Mouse (Mus musculus) urinary bladder, postnatal 14 days (tissue): Measurements from ENCODE around the gene Rbm4b.
"Not testable (repeated sequence)": the region's sequence is repeated elsewhere in the genome, so short reads cannot be mapped to it uniquely, and the experiment has no call there.

Source experiments
- DNase-seq: peaks from one replicate; pipeline ENCODE4 v3.0.0; 2021; ENCODE audit warnings: low spot score

Gene Rbm4b

GRCm38 (mm10) chr19:4745057-4745456, 11.2 kb upstream of the Rbm4b start:
- peak; percentile 45 for DNase-seq

GRCm38 (mm10) chr19:4745681-4746080, 10.6 kb upstream of the Rbm4b start:
- DNase-seq, result no peak

DNA sequence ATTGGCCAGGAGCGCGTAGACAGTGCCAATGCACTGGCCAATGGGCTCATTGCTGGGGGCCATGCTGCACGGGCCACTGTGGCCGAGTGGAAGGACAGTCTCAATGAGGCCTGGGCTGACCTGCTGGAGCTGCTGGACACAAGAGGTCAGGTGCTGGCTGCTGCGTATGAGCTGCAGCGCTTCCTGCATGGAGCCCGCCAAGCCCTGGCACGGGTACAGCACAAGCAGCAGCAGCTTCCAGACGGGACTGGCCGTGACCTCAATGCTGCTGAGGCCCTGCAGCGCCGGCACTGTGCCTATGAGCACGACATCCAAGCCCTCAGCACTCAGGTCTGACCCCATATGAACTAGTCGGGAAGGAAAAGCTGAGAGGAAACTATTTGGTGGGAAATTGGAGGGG, 9.7 kb upstream of the Rbm4b start:
- DNase-seq, result no peak

- no peak for DNase-seq
Measured at GRCm38 (mm10) chr19:4747631-4748312, 8.5 kb upstream of the Rbm4b start.

DNA sequence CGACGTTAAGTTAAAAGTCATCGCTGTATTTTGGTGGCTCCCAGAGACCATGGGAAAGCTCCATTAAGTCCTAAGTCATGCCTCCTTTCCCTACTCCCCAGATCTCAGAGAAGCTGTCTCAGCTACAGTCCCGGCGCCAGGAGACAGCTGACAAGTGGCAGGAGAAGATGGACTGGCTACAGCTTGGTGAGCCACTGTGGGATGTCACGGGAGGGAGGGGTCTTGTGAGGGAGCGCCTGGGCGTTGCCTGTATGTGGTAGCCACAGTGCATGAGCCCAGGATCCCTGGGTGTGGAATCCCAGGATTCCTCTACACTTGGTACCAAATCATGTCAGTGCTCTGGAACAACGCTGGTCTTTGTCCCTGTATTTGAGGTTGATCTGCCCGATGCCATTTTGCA, 7.8 kb upstream of the Rbm4b start:
- DNase-seq, result no peak

DNA sequence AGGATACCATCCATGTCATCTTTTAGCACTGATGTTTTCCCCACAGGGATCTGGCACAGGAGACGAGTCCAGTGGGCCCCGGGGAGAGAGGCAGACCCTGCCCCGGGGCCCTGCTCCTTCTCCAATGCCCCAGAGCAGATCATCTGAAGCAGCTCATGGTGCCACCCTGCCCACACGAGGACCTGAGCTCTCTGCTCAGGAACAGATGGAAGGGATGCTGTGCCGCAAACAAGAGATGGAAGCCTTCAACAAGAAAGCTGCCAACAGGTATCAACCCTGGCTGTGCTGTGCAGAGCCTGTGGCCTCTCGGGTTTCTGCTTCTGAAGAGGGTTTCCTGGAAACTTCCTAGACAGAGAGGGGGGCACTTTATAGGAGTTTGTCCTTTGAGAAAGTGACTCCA, 6.3 kb upstream of the Rbm4b start:
- DNase-seq, result no peak

- peak; percentile 91 for DNase-seq
Measured at GRCm38 (mm10) chr19:4755565-4756192, 618 bp upstream of the Rbm4b start.

GRCm38 (mm10) chr19:4756921-4757320, 624 bp downstream of the Rbm4b start:
- no peak for DNase-seq

DNA sequence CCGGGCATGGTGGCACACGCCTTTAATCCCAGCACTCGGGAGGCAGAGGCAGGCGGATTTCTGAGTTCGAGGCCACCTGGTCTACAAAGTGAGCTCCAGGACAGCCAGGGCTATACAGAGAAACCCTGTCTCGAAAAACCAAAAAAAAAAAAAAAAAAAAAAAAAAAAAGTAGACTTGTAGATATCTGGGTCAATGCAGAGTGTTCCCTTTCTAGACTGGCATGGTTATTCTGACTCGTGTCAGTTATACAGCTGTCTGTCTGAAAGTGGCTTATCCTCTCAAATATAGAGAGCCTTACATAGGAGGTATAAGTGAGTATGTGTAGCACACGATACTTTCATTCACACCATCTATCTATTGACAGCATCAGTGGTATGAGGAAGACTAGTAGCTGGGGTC, 4.2 kb downstream of the Rbm4b start:
- not testable (repeated sequence) for DNase-seq

GRCm38 (mm10) chr19:4762876-4763275, 6.6 kb downstream of the Rbm4b start:
- no peak for DNase-seq

- no peak for DNase-seq
Measured at GRCm38 (mm10) chr19:4767507-4768148, 11.3 kb downstream of the Rbm4b start.

DNA sequence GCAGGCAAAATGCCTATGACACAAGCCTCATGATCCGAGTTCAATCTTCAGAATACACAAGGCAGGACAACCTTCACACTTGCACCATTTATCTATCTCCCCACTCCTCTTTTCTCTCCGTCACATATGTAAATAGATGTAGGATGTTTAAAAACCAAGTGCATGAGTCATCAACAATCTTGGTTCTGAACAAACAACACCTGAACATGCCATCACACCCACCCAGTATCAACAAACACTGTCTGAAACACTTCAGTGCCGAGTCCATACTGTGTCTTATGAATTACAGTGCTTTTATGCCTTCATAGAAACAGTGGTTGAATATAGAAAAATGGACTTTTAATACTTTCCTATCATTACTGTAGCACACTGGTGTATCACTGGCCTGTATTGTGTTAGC, 16.5 kb downstream of the Rbm4b start:
- no peak for DNase-seq

DNA sequence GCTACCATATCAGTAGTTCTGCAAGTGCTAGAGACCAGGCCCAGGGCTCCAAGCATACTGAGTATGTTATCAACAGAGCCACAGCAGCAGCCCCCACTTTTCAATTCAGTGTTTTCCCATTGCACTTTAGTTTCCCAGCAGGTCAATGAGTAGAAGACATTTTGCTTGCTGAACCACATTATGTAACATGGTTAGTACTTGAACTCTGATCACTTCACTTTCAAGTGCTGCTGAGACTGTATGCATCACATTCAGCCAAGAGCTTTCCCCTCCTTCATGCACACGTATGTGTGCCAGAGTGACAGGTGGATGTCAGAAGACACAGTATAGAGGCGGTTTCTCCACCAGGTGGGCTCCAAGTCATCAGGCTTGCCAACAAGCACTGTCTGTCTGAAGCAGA, 26.6 kb downstream of the Rbm4b start:
- no peak for DNase-seq

GRCm38 (mm10) chr19:4785206-4785605, 28.9 kb downstream of the Rbm4b start:
- no peak for DNase-seq

DNA sequence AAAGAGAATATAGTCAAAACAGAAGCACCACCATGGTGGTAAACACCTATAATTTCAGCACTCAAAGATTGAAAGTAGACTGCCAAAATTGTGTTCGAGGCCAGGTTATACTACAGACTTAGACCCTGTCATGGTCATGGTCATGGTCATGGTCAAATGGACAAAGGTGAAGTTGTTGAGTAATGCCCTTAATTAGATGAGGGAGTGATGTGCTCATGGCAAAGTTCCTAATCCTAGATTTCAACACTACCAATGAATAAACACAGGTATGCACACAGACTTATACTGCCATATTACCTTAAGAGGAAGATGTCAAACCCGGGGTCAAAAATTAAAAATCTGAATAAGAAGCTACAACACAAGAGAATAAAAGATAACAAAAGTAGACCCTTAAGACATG, 30.0 kb downstream of the Rbm4b start:
- DNase-seq, result no peak

GRCm38 (mm10) chr19:4793281-4793830, 37.1 kb downstream of the Rbm4b start:
- DNase-seq, result peak; percentile 15

DNA sequence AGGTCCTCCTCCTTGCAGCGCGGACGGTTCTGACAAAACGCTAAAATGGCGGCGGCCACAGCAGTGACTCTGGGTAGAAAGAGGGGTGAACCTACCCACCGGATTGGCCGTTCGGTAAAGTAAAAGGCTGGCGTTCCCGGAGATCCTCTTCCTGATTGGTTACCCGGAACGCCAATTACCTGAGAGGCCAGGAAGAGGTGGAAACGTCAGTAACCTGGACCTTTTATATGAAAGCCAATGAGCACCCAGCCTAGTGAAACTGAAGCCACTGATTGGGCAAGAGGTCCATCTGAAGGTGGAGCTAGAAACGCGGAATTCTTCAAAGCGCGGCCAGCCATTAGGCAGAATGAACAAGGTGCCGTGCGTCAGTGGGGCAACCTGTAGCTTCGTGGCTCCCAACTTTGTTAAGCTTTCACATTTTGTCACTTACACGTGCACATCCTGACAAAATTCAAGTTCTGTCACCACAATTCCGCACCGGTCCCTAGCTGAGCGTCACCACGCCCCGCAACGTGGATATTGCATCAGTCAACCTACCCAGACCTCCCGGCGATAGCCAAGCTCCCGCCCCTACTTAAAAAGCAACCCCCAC, 37.6 kb downstream of the Rbm4b start, which contains the start of gene Rbm4:
Rbm4 (minus strand) TSS at position 71 of the 592 bp plus-strand sequence.
- DNase-seq, result peak; percentile 99

GRCm38 (mm10) chr19:4795929-4796328, 39.6 kb downstream of the Rbm4b start:
- no peak for DNase-seq

- no peak for DNase-seq
Measured at GRCm38 (mm10) chr19:4797846-4798245, 41.5 kb downstream of the Rbm4b start.

DNA sequence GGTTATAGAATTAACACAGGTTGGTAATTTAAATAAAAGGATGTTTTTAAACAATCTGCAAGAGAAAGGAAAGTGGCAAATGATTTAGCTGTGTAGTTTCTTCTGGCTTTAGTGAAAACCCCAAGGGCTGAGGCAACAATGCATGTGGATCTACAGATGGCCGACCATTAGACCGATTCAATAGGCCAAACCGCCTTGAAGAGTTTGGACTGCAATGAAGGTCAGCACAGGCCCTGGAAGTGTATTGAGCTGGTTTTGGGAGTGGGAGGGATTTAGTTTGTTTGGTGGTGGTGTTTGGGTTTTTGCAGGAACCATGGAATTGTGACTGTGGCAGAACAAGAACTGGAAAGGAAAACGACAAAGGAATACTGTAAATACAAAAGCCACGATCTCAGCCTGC, 42.8 kb downstream of the Rbm4b start:
- no peak for DNase-seq

DNA sequence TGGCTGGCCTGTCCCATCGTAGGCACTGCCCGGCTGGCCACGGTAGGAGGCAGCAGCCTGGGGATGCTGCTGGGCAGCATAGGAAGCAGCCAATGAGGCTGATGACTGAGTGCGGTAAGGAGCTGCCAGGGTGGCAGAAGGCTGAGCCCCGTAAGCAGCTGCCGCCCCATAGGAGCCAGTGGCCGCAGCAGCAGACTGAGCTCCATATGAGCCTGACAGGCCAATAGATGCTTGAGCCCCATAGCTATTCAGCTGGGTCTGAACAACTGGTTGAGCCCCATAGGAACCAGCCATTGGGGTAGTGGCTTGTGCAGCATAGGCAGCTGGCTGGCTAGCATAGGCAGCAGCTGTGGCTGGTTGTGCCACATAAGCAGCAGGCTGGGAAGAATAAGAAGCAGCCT, 46.4 kb downstream of the Rbm4b start:
- DNase-seq, result no peak

- DNase-seq, result no peak
Measured at GRCm38 (mm10) chr19:4803283-4803682, 47.0 kb downstream of the Rbm4b start.

DNA sequence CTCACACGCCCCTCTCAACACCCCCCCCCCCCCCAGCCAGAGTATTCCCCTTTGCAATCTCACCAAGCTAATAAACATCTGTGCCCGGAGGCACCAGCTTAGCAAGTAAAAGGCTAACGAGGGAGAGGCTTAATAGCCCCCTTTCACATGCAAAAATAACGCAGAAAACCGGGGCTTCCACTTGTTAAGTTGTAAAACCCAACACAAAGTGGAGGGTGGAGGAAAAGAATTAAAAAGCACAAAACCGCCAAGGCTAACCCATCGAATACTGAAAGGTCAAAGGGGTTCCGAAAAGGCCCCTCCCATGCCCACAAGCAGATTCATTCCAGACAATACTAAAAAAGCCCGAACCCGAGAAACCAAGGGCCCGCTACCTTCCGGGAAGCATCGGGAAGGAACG, 54.0 kb downstream of the Rbm4b start:
- DNase-seq, result no peak
